Mouse (Mus musculus) spleen, postnatal 14 days (tissue): Measurements from ENCODE around the gene Pnmal2.

Experiments
- DNase-seq, 2 experiments: peaks; one replicate each; pipeline ENCODE4 v3.0.0; 2021 to 2022; ENCODE audit warnings: low spot score in 2 of 2

The Pnmal2 gene

GRCm38 (mm10) chr7:16980348-16980747 lies 35.9 kb downstream of the Pnmal2 start:
- DNase-seq, result no peak

DNA sequence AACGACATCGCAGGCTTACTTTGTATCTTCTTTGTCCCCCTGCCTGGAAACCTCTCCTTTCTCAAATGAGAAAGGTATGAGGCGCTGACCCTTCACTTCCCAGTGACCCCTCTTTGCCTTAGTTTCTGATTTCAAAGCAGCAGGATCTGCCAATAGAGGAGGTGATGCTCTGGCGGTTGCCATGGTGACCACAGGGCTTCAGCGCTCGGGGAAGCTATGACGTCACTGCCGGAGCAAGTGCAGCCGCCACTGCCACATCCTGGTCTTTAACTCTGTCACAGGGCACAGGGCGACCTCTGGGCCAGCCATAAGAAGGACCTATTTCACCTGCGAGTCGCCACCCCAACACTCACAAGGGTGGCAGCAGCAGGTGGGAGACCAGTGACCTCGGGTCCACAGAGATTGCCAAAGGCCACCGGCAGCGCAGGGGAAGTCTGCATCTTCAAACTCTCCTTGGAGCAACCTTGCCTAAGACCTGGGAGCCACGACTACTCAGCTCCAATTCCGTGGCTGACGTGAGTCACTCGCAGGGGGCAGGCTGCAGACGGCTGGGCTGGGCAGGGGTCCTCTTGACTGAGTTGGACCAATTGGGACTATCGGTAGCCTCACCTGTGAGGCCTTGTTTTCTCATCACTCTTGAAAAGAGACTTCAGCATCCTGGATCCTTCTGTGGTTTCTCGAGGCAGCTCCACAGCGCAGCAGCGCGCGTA lies 38.5 kb downstream of the Pnmal2 start, which contains the start of gene Gm42372:
Gene Gm42372 (plus strand): TSS at position 228 of the 710 bp plus-strand sequence.
- DNase-seq, result peak in 1 of 2 experiments; percentile 29

DNA sequence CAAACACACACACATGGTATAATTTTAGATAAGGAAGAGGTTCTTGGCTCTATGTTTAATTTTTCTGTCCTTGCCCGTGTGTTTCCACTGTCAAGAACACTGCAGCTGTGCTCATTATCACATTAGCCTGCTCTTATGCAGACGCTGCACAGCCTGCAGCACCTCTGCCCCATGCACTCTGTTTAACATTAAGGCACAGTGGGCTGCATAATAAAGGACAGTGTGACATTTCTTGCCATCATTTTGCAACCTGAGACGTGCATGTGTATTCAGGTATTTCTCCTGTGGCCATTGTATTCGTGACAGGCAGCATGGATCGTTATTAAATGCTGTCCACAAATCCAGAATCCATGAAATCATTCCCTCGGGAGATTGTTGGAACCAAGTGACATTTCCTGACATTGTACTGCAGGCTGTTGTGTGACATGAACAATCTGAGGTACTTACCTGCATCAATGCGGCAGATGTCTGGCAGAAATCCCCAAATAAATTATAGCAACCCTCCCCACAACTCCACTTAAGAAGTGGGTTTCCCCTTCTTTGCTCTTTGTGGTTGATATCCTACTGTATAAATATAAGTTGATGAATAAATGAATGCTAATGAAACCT lies 43.2 kb downstream of the Pnmal2 start:
- DNase-seq, result no peak

DNA sequence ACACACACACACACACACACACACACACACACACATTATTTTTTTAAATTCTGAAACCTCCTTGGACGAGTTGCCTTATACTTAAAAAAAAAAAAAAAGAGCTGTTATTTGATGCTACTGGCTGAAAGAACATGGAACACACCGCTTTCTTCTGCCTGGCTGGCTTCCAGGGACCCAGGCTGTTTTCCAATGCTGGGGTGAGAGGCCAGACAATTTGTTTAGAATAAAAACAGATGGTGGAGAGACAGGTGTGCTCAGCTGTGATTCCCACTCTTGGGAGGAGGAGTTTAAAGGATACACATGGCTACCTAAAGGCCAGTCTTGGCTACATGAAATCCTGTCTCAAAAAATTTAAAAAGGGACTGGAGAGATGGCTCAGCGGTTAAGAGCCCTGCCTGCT lies 43.9 kb downstream of the Pnmal2 start:
- DNase-seq, result no peak

DNA sequence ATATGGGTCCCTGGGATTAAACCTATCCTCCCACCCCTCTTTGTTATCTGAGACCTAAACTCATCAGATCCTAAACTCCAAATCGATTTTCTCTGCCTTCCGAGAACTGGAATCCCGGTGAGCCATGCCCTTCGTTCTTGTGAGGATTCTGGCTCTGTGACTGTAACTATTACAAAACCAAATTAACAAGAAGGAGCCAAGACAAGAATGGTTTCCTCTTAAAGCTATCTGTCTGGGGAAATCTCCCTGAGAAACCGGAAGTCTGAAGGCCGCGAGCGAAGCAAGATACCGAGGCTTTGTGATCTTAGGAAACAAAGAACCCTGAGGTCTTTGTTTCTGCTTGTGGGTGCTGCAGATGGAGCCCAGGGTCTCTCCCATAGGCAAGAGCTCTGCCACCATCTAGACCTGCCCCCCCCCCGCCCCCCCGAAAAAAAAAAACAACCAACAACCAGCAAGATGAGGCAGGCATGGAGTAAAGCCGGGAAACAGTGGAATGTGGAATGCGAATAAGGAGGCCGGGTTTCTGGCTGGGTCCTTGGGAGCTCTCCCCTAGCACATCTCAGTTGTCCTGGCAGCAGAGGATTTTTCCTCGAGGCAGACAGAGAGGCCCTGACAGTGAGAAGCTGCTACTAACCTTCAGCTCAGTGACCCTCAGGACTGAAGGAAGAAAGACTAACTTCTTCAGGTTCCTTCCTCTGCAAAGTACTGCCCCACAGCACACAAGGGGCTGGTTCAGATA lies 45.7 kb downstream of the Pnmal2 start:
- DNase-seq, result no peak

GRCm38 (mm10) chr7:16991681-16992450 lies 47.4 kb downstream of the Pnmal2 start:
- DNase-seq, result no peak

GRCm38 (mm10) chr7:16992451-16992807 lies 47.9 kb downstream of the Pnmal2 start, which contains the start of gene Ccdc8:
TSS of gene Ccdc8 (plus strand) at chr7:16992708.
- no peak for DNase-seq

- DNase-seq, result no peak
Observed at GRCm38 (mm10) chr7:16993651-16994399, 49.3 kb downstream of the Pnmal2 start.

GRCm38 (mm10) chr7:16994400-16994799 lies 49.9 kb downstream of the Pnmal2 start:
- no peak for DNase-seq

GRCm38 (mm10) chr7:16995345-16995744 lies 50.9 kb downstream of the Pnmal2 start:
- DNase-seq, result no peak
